In the genomic region with DNA sequence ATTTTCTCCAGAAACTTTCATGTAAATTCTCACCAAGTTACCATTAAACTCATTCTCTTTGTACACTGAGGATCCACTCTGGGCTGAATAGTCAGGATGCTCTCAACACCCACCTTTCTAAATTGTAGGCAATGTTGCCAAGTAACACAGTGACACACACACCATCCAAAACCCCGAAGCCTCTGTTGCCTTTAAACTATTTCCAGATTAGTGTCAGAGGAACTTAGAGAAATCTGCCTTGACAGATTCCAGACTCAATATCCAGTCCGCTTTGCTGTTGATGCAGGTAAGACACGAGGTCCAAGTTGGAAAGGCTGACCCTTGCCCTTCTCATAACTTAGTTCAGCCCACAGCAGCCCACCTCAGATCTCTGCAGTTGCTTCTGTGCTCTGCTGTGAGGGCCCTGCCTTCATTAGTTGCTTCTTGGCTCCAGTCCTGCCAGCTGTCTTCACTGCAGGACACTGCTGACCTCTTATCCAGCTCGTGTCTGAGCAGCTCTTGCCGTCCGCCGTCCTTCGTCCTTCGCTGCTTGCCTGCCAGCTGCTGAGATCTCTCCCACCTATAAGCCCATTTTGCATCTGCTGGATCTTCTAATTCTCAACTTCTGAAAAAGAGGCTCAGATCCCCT, we compare ENCODE assay signal across 12 mouse cellular contexts.
DNase-seq lines count a peak whose midpoint lies in the region; ATAC-seq lines count a peak whose summit lies in the region.
"Had no signal": no experiment of that assay in that cellular context is flagged by ENCODE, and none has a peak within 500 bp of the region (broad histone marks: within the 10 kb centered on the region; RNA-seq: fewer than 3 reads in every experiment).

No protein-coding gene starts in this region.

- H3K36me3 ChIP-seq in hindbrain, embryonic 10.5 days = no peaks in the 10 kb centered on the region
- H3K36me3 ChIP-seq in hindbrain, embryonic 13.5 days = no peaks in the 10 kb centered on the region
- H3K36me3 ChIP-seq in embryonic facial prominence, embryonic 14.5 days (ENCODE audit: control insufficient read depth, insufficient read depth, low read length) = no peaks in the 10 kb centered on the region

- ATAC-seq in hindbrain, embryonic 13.5 days (ENCODE audit: low FRiP score) = no peak
- ATAC-seq in embryonic facial prominence, embryonic 14.5 days (ENCODE audit: low read depth) = peak; percentile 53; the same call in 1 of the 2 replicates
- ATAC-seq: forebrain, postnatal 0 days had no signal

- no peaks in the 10 kb centered on the region for H3K9me3 ChIP-seq in hindbrain, embryonic 10.5 days
- H3K9me3 ChIP-seq in hindbrain, embryonic 13.5 days = no peaks in the 10 kb centered on the region
- no peaks in the 10 kb centered on the region for H3K9me3 ChIP-seq in embryonic facial prominence, embryonic 14.5 days (ENCODE audit: control insufficient read depth, low read length)
- H3K9me3 ChIP-seq: megakaryocyte, embryonic 14.5 days had no signal

- no peak overlapping the region for H3K4me3 ChIP-seq in hindbrain, embryonic 10.5 days
- H3K4me3 ChIP-seq in hindbrain, embryonic 13.5 days = no peak overlapping the region
- H3K4me3 ChIP-seq in embryonic facial prominence, embryonic 14.5 days (ENCODE audit: low read depth, low read length) = no peak overlapping the region
- H3K4me3 ChIP-seq: megakaryocyte, embryonic 14.5 days had no signal

- no peak overlapping the region for H3K4me2 ChIP-seq in hindbrain, embryonic 13.5 days
- no peak overlapping the region for H3K4me2 ChIP-seq in embryonic facial prominence, embryonic 14.5 days (ENCODE audit: low read depth, low read length)

- H3K9ac ChIP-seq in hindbrain, embryonic 13.5 days = no peak overlapping the region
- H3K9ac ChIP-seq in embryonic facial prominence, embryonic 14.5 days (ENCODE audit: low read depth, low read length) = no peak overlapping the region
- H3K9ac ChIP-seq: forebrain, postnatal 0 days had no signal

- 55% methylated on average over 9 of the region's 9 CpGs for WGBS in hindbrain, embryonic 10.5 days
- 61% methylated on average over 9 of the region's 9 CpGs for WGBS in hindbrain, embryonic 13.5 days
- 47% methylated on average over 9 of the region's 9 CpGs for WGBS in embryonic facial prominence, embryonic 14.5 days

- DNase-seq in hindbrain, embryonic 10.5 days (ENCODE audit: low spot score) = peak; percentile 18
- DNase-seq in adipocyte (ENCODE audit: low spot score) = peak; percentile 30
- peak; percentile 59 for DNase-seq in embryonic facial prominence, embryonic 14.5 days (ENCODE audit: low spot score)
- DNase-seq in heart, postnatal 10 days = peak; percentile 71
- no peak for DNase-seq in ovary, postnatal 36 days (ENCODE audit: low spot score)
- DNase-seq in right cerebral cortex, postnatal 10 days (ENCODE audit: low spot score in 2 of 2) = no peak
- DNase-seq in left cerebral cortex, adult 18-20 months (ENCODE audit: low spot score in 2 of 2) = no peak
- DNase-seq: cerebellum, adult 8-10 months; forebrain, postnatal 0 days; kidney, adult 2 months had no signal

- H3K27ac ChIP-seq in hindbrain, embryonic 10.5 days = no peak overlapping the region
- no peak overlapping the region for H3K27ac ChIP-seq in hindbrain, embryonic 13.5 days
- no peak overlapping the region for H3K27ac ChIP-seq in embryonic facial prominence, embryonic 14.5 days (replicated peaks; ENCODE audit: low read depth, low read length)

- H3K4me1 ChIP-seq in hindbrain, embryonic 10.5 days (replicated peaks) = 0 out of 2 replicates have a peak, but pooled peaks cover 3% of the 10 kb centered on the region
- 0 out of 2 replicates have a peak, but pooled peaks cover 3% of the 10 kb centered on the region for H3K4me1 ChIP-seq in hindbrain, embryonic 13.5 days (replicated peaks)
- peaks cover 8% of the 10 kb centered on the region for H3K4me1 ChIP-seq in embryonic facial prominence, embryonic 14.5 days (ENCODE audit: control insufficient read depth, insufficient read depth, low read length)

- intact Hi-C loops in heart, postnatal 10 days (cut with DNase I) = no loop called here

- no peaks in the 10 kb centered on the region for H3K27me3 ChIP-seq in hindbrain, embryonic 10.5 days (ENCODE audit: insufficient read depth, poor library complexity, severe bottlenecking)
- no peaks in the 10 kb centered on the region for H3K27me3 ChIP-seq in hindbrain, embryonic 13.5 days
- H3K27me3 ChIP-seq in embryonic facial prominence, embryonic 14.5 days (replicated peaks; ENCODE audit: control insufficient read depth, insufficient read depth, low read length) = no peaks in the 10 kb centered on the region

Comparison
In these comparisons a context has a peak if more than half of its experiments do, and no peak if none do; other contexts are left out.
1. DNase-seq: peak in hindbrain, embryonic 10.5 days (single experiment), adipocyte (single experiment), embryonic facial prominence, embryonic 14.5 days (single experiment) and heart, postnatal 10 days (2 of 2); none in ovary, postnatal 36 days (single experiment), right cerebral cortex, postnatal 10 days (0 of 2) and left cerebral cortex, adult 18-20 months (0 of 2).